Mouse (Mus musculus): ENCODE data around the gene Ormdl2. TPM values are rescaled to one million over a fixed set of nuclear protein-coding genes. Genes with fewer than 3 reads are reported as not detected.
"Not testable (repeated sequence)": the region's sequence is repeated elsewhere in the genome, so short reads cannot be mapped to it uniquely, and the experiment has no call there.

Gene Ormdl2
- polyA plus RNA-seq (2012; rRNA removed): 135 and 144 TPM in 2 replicates

GRCm38 (mm10) chr10:128821358-128822056, at the start of gene Ormdl2:
Ormdl2 (minus strand) TSS chr10:128821645.
- DNase-seq (ENCODE audit: low read depth, low spot score): peak; percentile 100
- WGBS: under 1% methylated on average over 46 of the region's 46 CpGs

DNA sequence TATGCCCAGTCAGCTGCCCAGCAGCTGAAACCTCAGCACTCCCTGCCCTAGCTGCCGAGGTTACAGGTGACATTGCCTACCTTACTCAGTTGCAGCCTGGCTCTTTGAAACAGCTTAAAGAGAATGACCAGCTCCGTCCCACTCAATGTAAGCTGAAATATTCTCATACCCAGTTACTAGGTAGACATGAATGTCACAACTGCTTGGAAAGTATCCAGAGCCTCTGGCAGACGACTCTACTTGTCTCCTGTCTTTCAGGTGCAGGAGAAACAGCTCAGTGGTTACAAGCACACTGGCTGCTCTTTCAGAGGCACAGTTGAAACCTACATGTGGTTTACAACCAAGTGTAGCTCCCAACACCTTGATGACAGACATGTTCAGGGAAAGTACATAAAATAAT, 48.9 kb upstream of the Ormdl2 start:
- no peak for DNase-seq (ENCODE audit: low read depth, low spot score)
- 74% methylated on average over 3 of the region's 3 CpGs for WGBS

GRCm38 (mm10) chr10:128866518-128866917, 45.1 kb upstream of the Ormdl2 start:
- 86% methylated on average over 1 of the region's 1 CpGs for WGBS
- DNase-seq (ENCODE audit: low read depth, low spot score): no peak

DNA sequence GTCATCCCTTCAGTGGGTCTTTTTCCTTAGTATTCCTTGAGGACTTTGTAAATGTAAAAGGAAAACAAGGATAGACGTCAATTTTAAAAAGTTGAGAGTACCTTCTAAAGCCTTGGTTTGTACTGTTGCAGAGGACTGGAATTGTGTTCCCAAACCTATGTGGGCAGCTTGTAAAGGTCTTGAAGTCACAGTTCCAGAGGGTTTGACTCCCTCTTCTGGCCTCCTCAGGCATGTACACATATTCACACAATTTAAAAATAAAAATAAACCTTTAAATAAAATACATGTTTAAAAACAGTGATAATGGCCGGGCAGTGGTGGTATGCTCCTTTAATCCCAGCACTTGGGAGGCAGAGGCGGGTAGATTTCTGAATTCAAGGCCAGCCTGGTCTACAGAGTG, 44.6 kb upstream of the Ormdl2 start:
- WGBS: 74% methylated on average over 3 of the region's 3 CpGs
- DNase-seq (ENCODE audit: low read depth, low spot score): no peak

DNA sequence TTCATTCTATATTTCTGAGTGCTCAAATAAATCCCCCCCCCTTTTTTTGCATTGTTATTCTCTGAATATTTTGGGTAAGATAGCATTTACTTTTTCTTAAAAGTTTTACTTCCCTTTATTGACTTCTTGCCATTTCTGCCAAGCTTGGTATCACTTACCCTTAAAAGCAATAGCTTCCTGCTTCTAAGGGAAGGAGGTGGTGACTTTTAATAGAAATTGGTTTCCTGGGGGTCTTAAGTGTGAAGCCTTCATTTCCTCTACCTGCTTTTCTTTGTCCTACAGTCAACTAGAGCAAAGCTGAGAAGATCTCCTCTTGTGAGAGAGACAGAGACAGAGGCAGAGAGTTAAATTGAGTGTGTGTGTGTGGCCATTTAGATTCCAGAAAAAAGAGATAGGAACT, 39.7 kb upstream of the Ormdl2 start:
- no peak for DNase-seq (ENCODE audit: low read depth, low spot score)

- WGBS: 45% methylated on average over 3 of the region's 3 CpGs
Measured at GRCm38 (mm10) chr10:128850339-128850738, 28.9 kb upstream of the Ormdl2 start.

DNA sequence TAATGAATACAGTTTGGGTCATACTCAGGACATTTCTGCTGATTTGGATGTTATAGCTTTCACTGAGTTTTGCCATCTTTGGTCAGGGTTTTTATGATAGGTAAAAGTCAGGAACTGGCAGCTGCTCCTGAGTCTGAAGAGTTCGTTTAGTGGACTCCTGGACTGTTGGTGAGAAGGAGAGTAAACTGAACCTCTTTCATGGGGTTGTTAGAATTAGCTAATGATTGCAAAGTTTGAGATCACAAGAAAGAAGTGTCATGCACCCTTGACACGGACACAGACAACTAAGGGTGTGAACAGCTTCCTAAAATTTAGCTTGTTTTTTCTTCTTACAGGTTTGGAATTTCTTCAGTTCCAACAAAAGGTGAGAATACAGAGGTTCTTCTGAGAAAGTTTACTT, 27.0 kb upstream of the Ormdl2 start:
- 31% methylated on average over 2 of the region's 2 CpGs for WGBS
- no peak for DNase-seq (ENCODE audit: low read depth, low spot score)

More at GRCm38 (mm10) chr10:128850339-128850738, 28.9 kb upstream of the Ormdl2 start:
- DNase-seq (ENCODE audit: low read depth, low spot score): no peak

- WGBS: 96% methylated on average over 4 of the region's 4 CpGs
- no peak for DNase-seq (ENCODE audit: low read depth, low spot score)
Measured at GRCm38 (mm10) chr10:128846664-128847063, 25.2 kb upstream of the Ormdl2 start.

DNA sequence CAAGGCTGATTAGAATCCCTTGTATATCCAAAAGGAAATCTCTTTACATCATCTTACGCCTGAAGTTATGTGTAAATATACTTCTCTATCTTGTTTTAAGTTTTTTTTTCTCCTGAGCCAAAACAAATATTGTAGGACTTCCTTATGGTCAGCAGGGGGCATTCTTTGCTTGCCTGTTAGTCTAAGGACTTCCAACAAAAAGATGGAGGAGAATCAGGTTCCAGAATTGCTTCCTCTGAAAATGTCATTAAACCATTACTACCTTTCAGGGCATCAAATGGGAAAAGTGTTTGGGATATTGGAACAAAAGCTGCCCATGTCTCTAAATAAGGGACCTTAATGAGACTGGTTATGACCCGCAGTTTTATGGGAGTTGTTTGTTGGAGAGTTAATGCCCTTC, 24.1 kb upstream of the Ormdl2 start:
- WGBS: 26% methylated on average over 2 of the region's 2 CpGs

DNA sequence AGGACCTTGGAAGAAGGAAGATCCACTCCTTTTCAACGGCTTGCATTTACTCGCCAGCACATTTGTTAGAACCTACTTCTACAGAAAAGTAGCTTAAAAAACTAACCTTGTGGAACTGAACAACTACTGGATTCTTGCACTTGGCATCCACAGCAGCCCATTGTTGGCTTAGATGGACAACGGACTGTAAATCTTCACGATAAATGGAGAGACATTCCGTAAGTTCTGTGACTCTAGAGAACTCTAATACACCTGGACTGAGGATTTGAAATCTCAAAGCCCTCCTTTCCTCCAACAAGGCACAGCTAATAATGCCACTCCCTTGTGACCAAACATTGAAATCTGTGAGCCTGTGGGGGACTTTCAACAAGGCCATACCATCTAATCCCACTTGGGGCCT, 21.8 kb upstream of the Ormdl2 start:
- DNase-seq (ENCODE audit: low read depth, low spot score): no peak
- 88% methylated on average over 5 of the region's 5 CpGs for WGBS

More for the DNA sequence above, 24.1 kb upstream of the Ormdl2 start:
- DNase-seq (ENCODE audit: low read depth, low spot score): no peak

GRCm38 (mm10) chr10:128840612-128841011, 19.2 kb upstream of the Ormdl2 start:
- no peak for DNase-seq (ENCODE audit: low read depth, low spot score)

- DNase-seq (ENCODE audit: low read depth, low spot score): no peak
Measured at GRCm38 (mm10) chr10:128839434-128839833, 18.0 kb upstream of the Ormdl2 start.

- no peak for DNase-seq (ENCODE audit: low read depth, low spot score)
Measured at GRCm38 (mm10) chr10:128837400-128837799, 16.0 kb upstream of the Ormdl2 start.

DNA sequence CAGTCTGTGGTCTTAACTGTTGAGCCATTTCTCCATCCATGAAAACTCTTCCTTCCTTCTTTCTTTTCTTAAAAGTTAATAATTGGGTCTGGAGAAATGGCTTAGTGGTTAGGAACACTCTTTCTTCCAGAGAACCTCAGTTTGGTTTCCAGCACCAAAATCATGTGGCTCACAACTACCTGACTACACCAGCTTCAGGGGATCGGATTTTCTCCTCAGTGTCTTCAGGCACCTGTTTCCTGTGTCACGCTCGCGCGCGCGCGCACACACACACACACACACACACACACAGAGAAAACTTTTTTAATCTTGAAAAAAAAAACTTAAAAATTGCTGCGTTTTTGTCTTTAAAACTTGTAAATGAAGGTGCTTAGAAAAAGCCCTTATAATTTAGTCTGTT, 2.4 kb upstream of the Ormdl2 start:
- DNase-seq (ENCODE audit: low read depth, low spot score): no peak
- WGBS: 93% methylated on average over 9 of the region's 9 CpGs

- not testable (repeated sequence) for DNase-seq (ENCODE audit: low read depth, low spot score)
- WGBS: 66% methylated on average over 4 of the region's 4 CpGs
Measured at GRCm38 (mm10) chr10:128823087-128823486, 1.6 kb upstream of the Ormdl2 start.

GRCm38 (mm10) chr10:128822135-128822534, 690 bp upstream of the Ormdl2 start:
- no peak for DNase-seq (ENCODE audit: low read depth, low spot score)
- WGBS: 2% methylated on average over 13 of the region's 13 CpGs

- DNase-seq (ENCODE audit: low read depth, low spot score): no peak
- 83% methylated on average over 4 of the region's 4 CpGs for whole genome bisulfite sequencing
Measured at GRCm38 (mm10) chr10:128820217-128820616, 1.2 kb downstream of the Ormdl2 start.

GRCm38 (mm10) chr10:128817033-128817432, 4.4 kb downstream of the Ormdl2 start, which contains the start of gene Sarnp:
Sarnp (plus strand) TSS chr10:128817333.
- DNase-seq (ENCODE audit: low read depth, low spot score): no peak
- 91% methylated on average over 13 of the region's 13 CpGs for WGBS

DNA sequence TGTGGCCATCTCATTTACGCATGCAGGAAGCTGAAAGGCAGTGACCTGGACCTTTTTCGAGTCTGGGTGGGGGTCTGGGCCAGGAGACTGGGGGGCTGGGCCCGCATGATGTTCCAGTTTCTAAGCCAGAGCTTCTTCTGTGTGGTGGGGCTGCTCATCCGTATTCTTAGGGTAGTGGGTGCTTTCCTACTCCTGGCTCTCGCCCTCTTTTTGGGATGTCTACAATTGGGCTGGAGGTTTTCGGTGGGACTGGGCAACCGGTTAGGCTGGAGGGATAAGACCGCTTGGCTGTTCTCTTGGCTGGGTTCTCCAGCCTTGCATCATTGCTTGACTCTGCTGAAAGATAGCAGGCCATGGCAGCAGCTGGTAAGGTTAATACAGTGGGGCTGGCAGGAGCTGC, 14.4 kb downstream of the Ormdl2 start:
- DNase-seq (ENCODE audit: low read depth, low spot score): no peak
- 81% methylated on average over 8 of the region's 8 CpGs for WGBS

DNA sequence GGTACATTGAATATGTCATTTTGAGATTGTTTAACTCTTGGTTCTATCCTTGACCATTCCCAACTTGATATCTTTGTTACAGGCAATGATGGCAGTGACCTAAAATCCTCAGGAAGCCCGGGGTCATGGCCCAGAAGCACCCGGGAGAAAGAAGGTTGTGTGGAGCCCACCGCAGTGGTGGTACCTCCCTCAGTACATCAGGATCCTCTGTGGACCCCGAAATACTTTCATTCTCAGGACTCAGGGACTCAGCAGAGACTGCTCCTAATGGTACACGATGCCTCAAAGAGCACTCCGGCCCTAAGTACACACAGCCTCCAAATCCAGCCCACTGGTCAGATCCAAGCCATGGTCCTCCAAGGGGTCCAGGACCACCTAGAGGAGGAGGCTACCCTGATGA, 15.4 kb downstream of the Ormdl2 start:
- 20% methylated on average over 6 of the region's 6 CpGs for WGBS
- DNase-seq (ENCODE audit: low read depth, low spot score): no peak

DNA sequence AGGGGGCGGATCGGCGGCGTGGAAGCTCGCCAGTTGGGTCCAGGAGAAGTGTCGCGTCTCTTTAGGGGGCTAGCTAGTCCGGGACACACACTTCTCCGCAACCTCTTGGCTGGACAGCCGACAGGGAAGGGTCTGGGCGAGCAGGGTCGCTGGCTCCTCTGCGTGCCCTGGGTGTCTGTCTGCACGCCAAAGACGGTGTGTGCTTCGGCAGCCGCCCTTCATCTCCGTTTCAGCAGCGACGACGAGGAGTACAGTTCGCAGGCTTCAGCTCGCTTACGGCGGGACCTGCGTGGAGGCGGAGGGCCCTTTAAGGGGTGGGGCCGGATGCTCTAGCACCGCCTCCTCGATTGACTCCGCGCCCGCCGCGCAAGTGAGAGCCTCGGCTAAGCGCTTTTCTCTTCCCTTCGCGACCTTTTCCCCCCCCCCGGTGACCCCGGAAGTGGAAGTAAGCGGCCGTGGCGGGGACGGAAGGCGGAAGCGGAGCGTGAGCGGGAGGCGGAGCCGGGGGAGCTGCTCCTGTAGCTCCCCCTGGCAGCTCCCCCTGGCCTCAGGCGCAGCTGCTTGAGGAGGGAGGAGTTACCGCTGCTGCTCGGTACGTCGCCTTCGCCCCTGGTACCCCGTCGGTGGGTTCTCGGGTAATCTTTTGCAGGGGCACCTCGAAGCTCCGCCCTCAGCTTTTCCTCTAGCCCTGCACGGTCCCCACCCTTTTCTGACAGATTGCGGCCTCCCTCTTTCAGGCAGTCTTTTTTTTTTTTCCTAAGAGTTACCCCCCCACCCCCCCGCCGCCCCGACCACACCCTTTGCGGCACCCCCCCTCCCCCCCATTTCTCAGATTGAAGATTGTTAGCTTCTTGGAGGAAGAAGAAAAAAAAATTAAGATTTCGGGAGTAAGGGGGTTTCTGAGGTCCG, 16.1 kb downstream of the Ormdl2 start:
- under 1% methylated on average over 70 of the region's 70 CpGs for WGBS
- peak; percentile 97 for DNase-seq (ENCODE audit: low read depth, low spot score)
